Mouse (Mus musculus): ENCODE measurements around the gene Glrp1. TPM values are rescaled to one million over a fixed set of nuclear protein-coding genes. Genes with fewer than 3 reads are reported as not detected.

Gene Glrp1
- total and polyA plus RNA-seq, 2 experiments from 2014 or later = 0.10 TPM

DNA sequence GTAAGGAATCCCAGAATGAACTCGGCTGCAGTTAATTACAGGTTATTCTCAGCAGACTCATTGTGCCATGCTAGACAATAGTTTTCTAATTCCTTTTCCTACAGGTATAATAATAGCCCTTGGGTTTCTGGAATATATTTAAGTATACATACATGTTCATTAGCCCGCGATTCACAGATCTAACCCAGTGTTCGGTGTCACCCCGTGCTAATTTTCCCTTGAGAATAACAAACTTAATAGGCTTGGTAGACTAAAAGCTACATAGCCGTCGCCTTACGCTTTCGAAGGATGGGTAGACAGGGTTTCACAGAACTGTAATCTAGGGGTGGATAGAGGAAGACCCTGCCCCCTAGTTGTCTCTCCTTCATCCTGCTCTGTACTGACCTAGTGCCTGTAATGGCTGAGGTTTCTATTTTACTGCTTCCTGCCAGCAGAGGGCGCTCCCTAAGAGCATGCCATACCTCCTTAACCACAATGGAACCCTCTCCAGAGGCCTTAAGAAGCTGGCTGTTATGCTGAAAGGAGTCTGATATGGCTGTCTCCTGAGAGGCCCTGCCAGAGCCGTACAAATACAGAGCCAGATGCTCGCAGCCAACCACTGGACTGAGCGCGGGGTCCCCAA lies 53.3 kb downstream of the Glrp1 start:
- peak; percentile 88 for ATAC-seq
- H3K27me3 ChIP-seq (ENCODE audit: insufficient read depth, low read length) = no peaks in the 10 kb centered on the region
- no peak overlapping the region for H3K4me2 ChIP-seq (ENCODE audit: low read depth)
- H3K4me1 ChIP-seq (ENCODE audit: insufficient read depth) = no peaks in the 10 kb centered on the region
- H3K4me3 ChIP-seq (ENCODE audit: low read depth, low read length) = no peak overlapping the region
- H3K36me3 ChIP-seq (ENCODE audit: insufficient read depth) = no peaks in the 10 kb centered on the region
- H3K9ac ChIP-seq = no peak overlapping the region
- H3K27ac ChIP-seq (ENCODE audit: low read depth, low read length) = no peak overlapping the region
- DNase-seq = peak; percentile 81
- no peaks in the 10 kb centered on the region for H3K9me3 ChIP-seq (ENCODE audit: low read length)
- peak; percentile 80 for TF ChIP-seq CTCF (IDR thresholded peaks at IDR 0.05; ENCODE audit: low read depth)
- 44% methylated on average over 14 of the region's 14 CpGs for WGBS

DNA sequence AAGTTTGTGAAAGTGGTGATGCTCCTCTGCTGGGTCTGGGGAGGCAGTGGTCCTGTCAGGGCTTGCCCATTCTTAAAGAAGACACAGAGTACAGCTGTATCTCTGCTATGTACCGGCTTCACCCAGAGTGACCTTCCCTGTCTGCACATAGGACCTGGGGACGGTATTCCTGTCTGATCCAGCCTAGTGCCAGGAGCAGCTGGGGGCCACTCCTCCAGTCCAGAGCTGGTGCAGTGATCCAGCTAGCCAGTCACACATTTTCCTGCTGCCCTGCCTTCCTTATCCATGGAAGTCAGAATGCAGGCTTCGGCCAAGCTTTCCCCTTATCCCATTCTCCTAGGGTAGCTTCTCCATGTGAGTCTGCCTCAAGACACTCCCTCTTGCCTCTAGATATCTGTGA lies 54.1 kb downstream of the Glrp1 start:
- Histone ChIP-seq H3K4me3 (ENCODE audit: low read depth, low read length) (no peak overlapping the region), H3K27ac (ENCODE audit: low read depth, low read length) (no peak overlapping the region), H3K9me3 (ENCODE audit: low read length) (no peaks in the 10 kb centered on the region), H3K4me2 (ENCODE audit: low read depth) (no peak overlapping the region), H3K4me1 (ENCODE audit: insufficient read depth) (no peaks in the 10 kb centered on the region), H3K36me3 (ENCODE audit: insufficient read depth) (no peaks in the 10 kb centered on the region), H3K9ac (no peak overlapping the region), H3K27me3 (ENCODE audit: insufficient read depth, low read length) (no peaks in the 10 kb centered on the region)
- DNase-seq (no peak), ATAC-seq (no peak)
- WGBS = 85% methylated on average over 3 of the region's 3 CpGs
- TF ChIP-seq CTCF (IDR thresholded peaks at IDR 0.05; ENCODE audit: low read depth) = no peak

DNA sequence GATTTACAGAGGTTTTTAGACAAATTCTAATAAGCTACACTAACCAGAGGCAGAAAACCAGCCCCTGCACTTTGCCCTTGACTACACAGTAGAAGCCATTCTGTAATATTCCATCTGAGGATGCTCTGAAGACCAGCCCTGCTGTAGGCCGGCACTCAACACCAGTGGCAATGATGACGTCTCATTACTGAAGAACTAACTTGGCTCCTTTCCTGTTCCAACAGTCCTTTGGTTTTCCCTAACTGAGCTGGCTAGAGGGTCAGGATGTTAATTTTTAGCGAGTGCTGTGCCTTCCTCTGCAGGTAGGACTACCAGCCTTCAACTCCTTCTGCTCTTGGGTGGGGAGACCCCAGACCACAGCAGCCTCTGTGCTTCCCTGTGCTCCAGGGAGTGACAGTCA lies 55.2 kb downstream of the Glrp1 start:
- no peak overlapping the region for H3K9ac ChIP-seq
- no peak overlapping the region for H3K4me3 ChIP-seq (ENCODE audit: low read depth, low read length)
- no peak for DNase-seq
- 62% methylated on average over 3 of the region's 3 CpGs for WGBS
- no peaks in the 10 kb centered on the region for H3K4me1 ChIP-seq (ENCODE audit: insufficient read depth)
- no peak overlapping the region for H3K27ac ChIP-seq (ENCODE audit: low read depth, low read length)
- no peaks in the 10 kb centered on the region for H3K27me3 ChIP-seq (ENCODE audit: insufficient read depth, low read length)
- no peak for TF ChIP-seq CTCF (IDR thresholded peaks at IDR 0.05; ENCODE audit: low read depth)
- ATAC-seq = no peak
- no peaks in the 10 kb centered on the region for H3K36me3 ChIP-seq (ENCODE audit: insufficient read depth)
- H3K4me2 ChIP-seq (ENCODE audit: low read depth) = no peak overlapping the region
- H3K9me3 ChIP-seq (ENCODE audit: low read length) = no peaks in the 10 kb centered on the region

DNA sequence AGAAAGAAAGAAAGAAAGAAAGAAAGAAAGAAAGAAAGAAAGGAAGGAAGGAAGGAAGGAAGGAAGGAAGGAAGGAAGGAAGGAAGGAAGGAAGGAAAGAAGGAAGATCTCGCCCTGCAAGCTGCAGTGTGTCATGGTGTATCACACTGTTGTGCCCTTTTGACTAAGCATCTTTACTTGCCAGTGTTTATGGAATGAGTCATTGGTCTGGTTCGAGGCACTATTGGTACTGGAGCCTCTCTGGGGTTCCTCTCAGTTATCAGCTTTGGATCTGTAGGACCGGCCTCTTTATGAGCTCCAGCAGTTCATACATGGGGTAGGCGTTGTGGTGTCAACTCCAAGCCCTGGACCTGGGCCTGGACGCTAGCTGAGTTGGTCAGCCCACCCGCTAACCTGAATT lies 57.7 kb downstream of the Glrp1 start:
- Histone ChIP-seq H3K9me3 (ENCODE audit: low read length) (no peaks in the 10 kb centered on the region), H3K4me2 (ENCODE audit: low read depth) (no peak overlapping the region), H3K27ac (ENCODE audit: low read depth, low read length) (no peak overlapping the region), H3K27me3 (ENCODE audit: insufficient read depth, low read length) (no peaks in the 10 kb centered on the region), H3K4me3 (ENCODE audit: low read depth, low read length) (no peak overlapping the region), H3K4me1 (ENCODE audit: insufficient read depth) (no peaks in the 10 kb centered on the region), H3K9ac (no peak overlapping the region), H3K36me3 (ENCODE audit: insufficient read depth) (no peaks in the 10 kb centered on the region)
- TF ChIP-seq CTCF (IDR thresholded peaks at IDR 0.05; ENCODE audit: low read depth) = no peak
- DNase-seq (no peak), ATAC-seq (no peak)
- WGBS = 88% methylated on average over 6 of the region's 6 CpGs

DNA sequence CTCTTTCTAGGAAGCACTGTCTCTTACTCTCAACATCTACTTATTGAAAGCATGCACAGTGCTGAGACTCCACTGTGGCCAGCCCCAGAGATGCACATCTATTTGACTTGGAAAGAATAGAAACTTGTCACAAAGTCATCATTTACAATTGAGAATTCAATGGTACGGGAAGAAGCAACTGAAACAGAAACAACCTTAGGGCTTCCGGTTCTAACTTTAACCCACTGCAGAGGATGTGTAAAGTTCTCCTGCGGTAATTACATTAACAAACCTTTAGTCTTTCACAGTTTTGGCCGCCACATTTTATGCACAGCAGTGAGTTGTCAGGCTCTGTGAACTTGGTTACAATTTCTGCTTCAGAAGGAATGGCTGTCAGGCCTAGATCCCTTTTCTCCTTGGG lies 59.2 kb downstream of the Glrp1 start:
- Histone ChIP-seq H3K9me3 (ENCODE audit: low read length) (no peaks in the 10 kb centered on the region), H3K4me2 (ENCODE audit: low read depth) (no peak overlapping the region), H3K9ac (no peak overlapping the region), H3K27me3 (ENCODE audit: insufficient read depth, low read length) (no peaks in the 10 kb centered on the region), H3K36me3 (ENCODE audit: insufficient read depth) (no peaks in the 10 kb centered on the region), H3K4me1 (ENCODE audit: insufficient read depth) (peaks cover 6% of the 10 kb centered on the region; the same call in 1 of the 2 replicates), H3K4me3 (ENCODE audit: low read depth, low read length) (no peak overlapping the region), H3K27ac (ENCODE audit: low read depth, low read length) (no peak overlapping the region)
- ATAC-seq (no peak), DNase-seq (no peak)
- WGBS = 85% methylated on average over 4 of the region's 4 CpGs
- no peak for TF ChIP-seq CTCF (IDR thresholded peaks at IDR 0.05; ENCODE audit: low read depth)

Other genes starting within 250 kb of the Glrp1 start
- 77.6 and 88.0 TPM in 2 replicates for gene Hjurp, start 232.4 kb downstream of the Glrp1 start, total RNA-seq (2014; rRNA removed)
- gene Hjurp, start 232.4 kb downstream of the Glrp1 start, polyA plus RNA-seq (2015; fragmentation: Nextera tagmentation; extraction: Ambion mirVana) = 24.5 and 40.0 TPM in 2 replicates
- 0.38 TPM in 2 replicates for gene Trpm8, start 232.4 kb downstream of the Glrp1 start, total RNA-seq (2014; rRNA removed)
- 0.19 and 0.36 TPM in 2 replicates for gene Trpm8, start 232.4 kb downstream of the Glrp1 start, polyA plus RNA-seq (2015; fragmentation: Nextera tagmentation; extraction: Ambion mirVana)
- 1.3 TPM in 1 of 2 replicates, not detected in the other for gene Spp2, start 103.1 kb downstream of the Glrp1 start, total RNA-seq (2014; rRNA removed)
- gene Spp2, start 103.1 kb downstream of the Glrp1 start, polyA plus RNA-seq (2015; fragmentation: Nextera tagmentation; extraction: Ambion mirVana) = 0.52 and 1.2 TPM in 2 replicates
- 95.6 and 106 TPM in 2 replicates for gene Arl4c, start 192.2 kb upstream of the Glrp1 start, total RNA-seq (2014; rRNA removed)
- 30.2 and 40.2 TPM in 2 replicates for gene Arl4c, start 192.2 kb upstream of the Glrp1 start, polyA plus RNA-seq (2015; fragmentation: Nextera tagmentation; extraction: Ambion mirVana)

Data from forebrain, postnatal 0 days (tissue).